Comparison of ENCODE assay signal across 9 mouse cellular contexts in genomic region chr15:86239801-86240200, GRCm38 (mm10). TPM values are rescaled to one million over a fixed set of nuclear protein-coding genes. Genes with fewer than 3 reads are reported as not detected.
A peak's percentile ranks its signal among the peaks of the same experiment; 100 is the strongest.
DNase-seq lines count a peak whose midpoint lies in the region; ATAC-seq and TF ChIP-seq lines count a peak whose summit lies in the region.
"Had no signal": no experiment of that assay in that cellular context is flagged by ENCODE, and none has a peak within 500 bp of the region (broad histone marks: within the 10 kb centered on the region; RNA-seq: fewer than 3 reads in every experiment).

No protein-coding gene starts in this region.

- H3K4me1 ChIP-seq in thymus, adult 2 months (replicated peaks; ENCODE audit: control insufficient read depth, insufficient read depth, low read length): peaks cover 16% of the 10 kb centered on the region
- no peaks in the 10 kb centered on the region for H3K4me1 ChIP-seq in bone marrow, adult 2 months (ENCODE audit: control insufficient read depth, insufficient read depth, low read length)
- H3K4me1 ChIP-seq in lung, embryonic 14.5 days (ENCODE audit: insufficient read depth): no peaks in the 10 kb centered on the region

- 70% methylated on average over 10 of the region's 10 CpGs for WGBS in thymus, adult 2 months
- WGBS in bone marrow, adult 2 months: 45% methylated on average over 10 of the region's 10 CpGs
- WGBS in lung, embryonic 14.5 days: 22% methylated on average over 10 of the region's 10 CpGs

- H3K4me2 ChIP-seq in lung, embryonic 14.5 days: no peak overlapping the region

- 0 out of 2 replicates have a peak, but pooled peaks have one; percentile 46 for ATAC-seq in erythroid progenitor cell, adult 5-6 weeks (replicated peaks; ENCODE audit: low FRiP score, poor library complexity, severe bottlenecking)
- peak; percentile 48; the same call in 1 of the 2 replicates for ATAC-seq in lung, embryonic 14.5 days (ENCODE audit: insufficient read depth)
- no peak for ATAC-seq in frontal cortex, adult (ENCODE audit: low TSS enrichment)

- H3K27ac ChIP-seq in thymus, adult 2 months (ENCODE audit: control insufficient read depth, insufficient read depth, low read length): no peak overlapping the region
- H3K27ac ChIP-seq in bone marrow, adult 2 months (ENCODE audit: control insufficient read depth, insufficient read depth, low read depth, low read length, poor library complexity): no peak overlapping the region
- H3K27ac ChIP-seq in lung, embryonic 14.5 days (ENCODE audit: low read depth): no peak overlapping the region

- H3K36me3 ChIP-seq in thymus, adult 2 months (ENCODE audit: control insufficient read depth, insufficient read depth, low read length): peaks cover 7% of the 10 kb centered on the region
- H3K36me3 ChIP-seq in lung, embryonic 14.5 days (ENCODE audit: insufficient read depth): peaks cover 3% of the 10 kb centered on the region; the same call in 1 of the 2 replicates

- TF ChIP-seq POLR2A in thymus, adult 2 months (IDR thresholded peaks at IDR 0.05; ENCODE audit: control insufficient read depth, extremely low read depth, insufficient read depth, low read length, poor library complexity): no peak
- TF ChIP-seq POLR2A in bone marrow, adult 2 months (IDR thresholded peaks at IDR 0.05; ENCODE audit: borderline replicate concordance, control insufficient read depth, low read depth, low read length): no peak

- no peak overlapping the region for H3K4me3 ChIP-seq in thymus, adult 2 months (ENCODE audit: control insufficient read depth, insufficient read depth, low read length)
- H3K4me3 ChIP-seq in bone marrow, adult 2 months (replicated peaks; ENCODE audit: control insufficient read depth, low read depth, low read length): no peak overlapping the region
- H3K4me3 ChIP-seq in lung, embryonic 14.5 days (ENCODE audit: low read depth, low read length): no peak overlapping the region
- H3K4me3 ChIP-seq: megakaryocyte, embryonic 14.5 days had no signal

- no peaks in the 10 kb centered on the region for H3K27me3 ChIP-seq in thymus, adult 2 months (ENCODE audit: control insufficient read depth, insufficient read depth, low read length)
- H3K27me3 ChIP-seq in lung, embryonic 14.5 days (ENCODE audit: insufficient read depth, low read length): no peaks in the 10 kb centered on the region
- H3K27me3 ChIP-seq: megakaryocyte, embryonic 14.5 days had no signal

- TF ChIP-seq CTCF in thymus, adult 2 months (IDR thresholded peaks at IDR 0.05; ENCODE audit: borderline replicate concordance, control insufficient read depth, extremely low read depth, insufficient read depth, low read length, poor library complexity): peak; percentile 84; the same call in 1 of the 2 replicates
- TF ChIP-seq CTCF in bone marrow, adult 2 months (IDR thresholded peaks at IDR 0.05; ENCODE audit: control insufficient read depth, insufficient read depth, low read length): peak; percentile 75
- TF ChIP-seq CTCF in lung, embryonic 14.5 days (IDR thresholded peaks at IDR 0.05; ENCODE audit: low read depth): peak; percentile 90

- DNase-seq in thymus, adult 2 months: peak; percentile 72
- no peak for DNase-seq in thymus, adult 18-20 months
- peak; percentile 75 to 80 for DNase-seq in heart, postnatal 36 days
- DNase-seq in lung, embryonic 14.5 days: peak; percentile 74
- DNase-seq in skeletal muscle tissue, adult 2 months (ENCODE audit: low read depth, low spot score): peak; percentile 27

- H3K9ac ChIP-seq in lung, embryonic 14.5 days: no peak overlapping the region

- intact Hi-C loops in heart, postnatal 36 days (cut with DNase I): loop anchor here (5.0 to 10.0 kb wide), 3 partner anchors 345 to 1302 kb away; partner anchors contain the start of gene Fam19a5

- H3K9me3 ChIP-seq in lung, embryonic 14.5 days (ENCODE audit: low read depth, low read length): no peaks in the 10 kb centered on the region
- H3K9me3 ChIP-seq: megakaryocyte, embryonic 14.5 days had no signal

RNA-seq across cellular contexts. Expression of gene Tbc1d22a, which starts 25.5 kb away (rescaled TPM):
- 53.1 and 56.5 TPM in 2 replicates for polyA plus RNA-seq in thymus, adult 2 months (2012; rRNA removed)
- polyA plus RNA-seq in bone marrow, adult 2 months (2011; ENCODE audit: insufficient read depth, insufficient read length, low replicate concordance, missing spikeins): 5.2 and 16.3 TPM in 2 replicates
- total RNA-seq in erythroid progenitor cell, adult 5-6 weeks (2015; ENCODE audit: low replicate concordance): 7.6 and 9.2 TPM in 2 replicates
- total RNA-seq in erythroid progenitor cell, adult 5-6 weeks (2017; ENCODE audit: low replicate concordance): 8.2 and 12.9 TPM in 2 replicates
- 10 to 100 TPM; 21.7 to 28.6 TPM for total RNA-seq in heart, postnatal 36 days (2021)
- 8.4 and 10.6 TPM in 2 replicates for polyA plus RNA-seq in lung, embryonic 14.5 days (2014; fragmentation: Nextera tagmentation; extraction: Ambion mirVana)

RNA-seq across cellular contexts. Expression of gene Cerk, which starts 53.9 kb away (rescaled TPM):
- 178 and 180 TPM in 2 replicates for polyA plus RNA-seq in thymus, adult 2 months (2012; rRNA removed)
- polyA plus RNA-seq in bone marrow, adult 2 months (2011; ENCODE audit: insufficient read depth, insufficient read length, low replicate concordance, missing spikeins): 23.0 and 42.5 TPM in 2 replicates
- 7.9 and 10.1 TPM in 2 replicates for total RNA-seq in erythroid progenitor cell, adult 5-6 weeks (2015; ENCODE audit: low replicate concordance)
- total RNA-seq in erythroid progenitor cell, adult 5-6 weeks (2017; ENCODE audit: low replicate concordance): 5.5 and 10.0 TPM in 2 replicates
- 10 to 100 TPM; 28.0 to 28.1 TPM for total RNA-seq in heart, postnatal 36 days (2021)
- 33.8 and 34.2 TPM in 2 replicates for polyA plus RNA-seq in lung, embryonic 14.5 days (2014; fragmentation: Nextera tagmentation; extraction: Ambion mirVana)

Comparison
In these comparisons a context has a peak if more than half of its experiments do, and no peak if none do; other contexts are left out.
1. DNase-seq: peak in thymus, adult 2 months (single experiment), heart, postnatal 36 days (2 of 2), lung, embryonic 14.5 days (single experiment) and skeletal muscle tissue, adult 2 months (single experiment); none in thymus, adult 18-20 months (0 of 2).
2. Peak in every context shown above with its lines, with median percentiles within 50 percentile points of each other: CTCF ChIP-seq.